Mouse (Mus musculus): ENCODE data around the gene Cd70. TPM values are rescaled to one million over a fixed set of nuclear protein-coding genes. Genes with fewer than 3 reads are reported as not detected.

Gene Cd70
- under 1 TPM in 1 of 2 experiments, not detected in 1; 0.48 TPM for total RNA-seq (2021)
- long read RNA-seq, experiment 1: 0 reads
- long read RNA-seq, experiment 2: 0 reads

DNA sequence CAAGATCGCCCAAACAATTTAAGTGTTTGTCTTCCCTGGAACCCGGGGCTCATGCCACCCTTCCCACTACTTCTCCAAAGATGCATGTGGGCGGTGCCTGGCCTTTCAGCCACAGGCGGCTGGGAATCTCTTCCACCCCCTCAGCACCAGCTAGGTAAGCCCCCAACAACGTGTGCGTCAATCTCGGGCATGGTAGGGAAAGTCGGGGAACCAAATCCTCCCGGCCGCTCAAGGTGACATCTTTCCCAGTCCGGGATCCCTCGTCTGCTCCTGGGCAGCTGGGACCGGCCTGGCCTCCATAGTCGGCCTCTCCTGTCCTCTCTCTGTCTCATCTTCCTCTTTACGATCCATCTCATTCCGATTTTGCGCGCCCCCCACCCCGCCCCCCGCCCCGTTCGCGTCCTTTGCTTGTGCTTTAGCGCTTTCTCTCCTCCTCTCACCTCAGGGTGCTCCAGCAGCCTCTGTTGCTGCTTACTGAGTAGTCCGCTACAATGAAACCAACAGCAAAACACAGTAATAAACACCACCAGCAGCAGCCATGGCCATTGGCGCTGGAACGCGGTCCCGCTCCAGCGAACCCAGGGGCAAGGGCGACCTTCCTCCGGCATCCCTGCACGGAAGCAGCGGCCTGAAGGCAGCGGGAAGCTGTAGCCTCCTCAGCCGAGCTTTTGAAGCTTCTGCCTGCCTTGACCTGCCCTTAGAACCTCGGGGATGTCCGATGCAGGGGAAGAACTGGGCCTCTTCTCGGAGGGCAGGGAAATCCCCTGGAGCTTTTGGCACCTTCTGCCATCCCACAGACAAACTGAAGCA, at the start of gene Cd70:
Gene Cd70, minus strand, starts transcription at position 784 of the 810 bp plus-strand sequence.
- peak in 1 of 2 experiments; percentile 4 for DNase-seq (ENCODE audit: low spot score in 2 of 2)

- no peak for DNase-seq (ENCODE audit: low spot score in 2 of 2)
Observed at GRCm38 (mm10) chr17:57198252-57198651, 48.7 kb upstream of the Cd70 start.

GRCm38 (mm10) chr17:57195326-57196010, 45.9 kb upstream of the Cd70 start:
- no peak for DNase-seq (ENCODE audit: low spot score in 2 of 2)

- DNase-seq (ENCODE audit: low spot score in 2 of 2): no peak
Observed at GRCm38 (mm10) chr17:57194771-57195170, 45.2 kb upstream of the Cd70 start.

DNA sequence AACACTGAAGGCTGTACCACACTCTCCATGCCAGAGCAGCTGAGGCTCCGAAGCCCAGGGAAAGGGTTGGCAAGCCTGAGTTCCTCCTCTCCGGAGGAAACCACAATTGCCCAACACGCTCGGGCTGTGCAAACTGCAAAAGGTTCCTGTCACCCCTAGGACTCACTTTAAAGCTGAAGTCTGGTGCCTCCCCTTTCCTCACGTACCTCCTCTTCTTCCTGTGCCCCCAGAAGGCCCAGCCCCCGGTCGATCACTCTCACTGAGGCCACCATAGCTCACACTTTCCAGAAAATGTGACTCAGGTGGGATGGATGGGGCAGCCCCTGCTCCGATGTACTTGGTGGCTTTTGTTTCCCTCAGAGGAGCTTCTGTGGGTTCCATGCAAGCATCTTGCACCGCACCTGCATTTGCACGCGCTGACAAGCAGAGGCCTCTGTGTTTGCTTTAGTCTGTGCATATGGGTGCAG, 44.5 kb upstream of the Cd70 start, which contains the start of gene Tnfsf14:
Gene Tnfsf14, minus strand, starts transcription at position 137 of the 467 bp plus-strand sequence.
- no peak for DNase-seq (ENCODE audit: low spot score in 2 of 2)

DNA sequence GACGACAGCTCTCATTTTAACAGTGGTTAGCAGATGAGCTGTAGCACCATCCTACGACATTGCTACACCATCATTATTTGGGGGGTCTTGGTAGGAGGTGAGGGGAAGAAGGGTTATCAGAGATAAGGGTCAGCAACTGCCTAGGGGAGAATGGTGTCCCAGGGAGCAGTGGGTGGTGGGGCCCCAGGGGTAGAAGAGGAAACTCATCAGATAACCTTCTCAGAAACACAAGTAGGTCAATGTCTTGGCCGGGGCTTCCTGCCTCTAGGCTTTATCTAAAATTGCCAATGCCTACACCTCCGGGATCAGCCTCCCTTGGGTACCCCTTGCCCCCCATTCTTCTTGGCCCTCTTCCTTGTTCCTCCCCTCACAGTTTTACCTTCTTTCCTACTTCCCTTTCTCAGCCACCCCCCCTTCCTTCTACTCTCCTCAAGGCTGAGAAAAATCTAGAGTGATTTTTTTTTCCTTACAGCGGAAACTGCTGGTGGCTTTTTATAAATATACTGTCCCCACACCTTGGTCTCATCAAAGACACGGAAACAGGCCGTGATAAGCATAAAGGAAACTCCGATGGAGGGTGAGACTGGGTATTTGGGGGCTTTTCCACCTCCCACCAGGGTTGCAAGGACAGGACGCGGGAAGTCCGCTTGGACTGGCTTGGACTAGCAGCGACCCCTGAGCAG, 39.1 kb upstream of the Cd70 start:
- DNase-seq (ENCODE audit: low spot score in 2 of 2): no peak

DNA sequence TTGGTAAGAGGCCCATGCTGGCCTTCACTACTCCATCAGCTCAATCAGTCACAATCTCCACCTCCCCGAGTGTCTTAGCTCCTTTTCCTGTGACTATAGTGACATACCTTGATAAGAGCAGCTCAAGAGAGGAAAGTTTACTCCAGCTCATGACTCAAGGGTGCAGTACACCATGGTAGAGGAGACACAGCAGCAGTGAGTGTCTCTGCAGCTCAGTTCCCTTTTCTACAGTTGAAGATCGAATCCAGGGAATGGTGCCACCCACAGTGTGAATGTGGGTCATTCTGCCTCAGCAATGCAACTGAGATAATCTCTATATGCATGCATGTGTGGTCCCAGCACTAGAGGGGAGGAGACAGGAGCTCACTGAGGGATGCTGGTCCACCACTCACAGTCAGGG, 36.1 kb upstream of the Cd70 start:
- no peak for DNase-seq (ENCODE audit: low spot score in 2 of 2)

GRCm38 (mm10) chr17:57182871-57183270, 33.3 kb upstream of the Cd70 start:
- no peak for DNase-seq (ENCODE audit: low spot score in 2 of 2)

GRCm38 (mm10) chr17:57180363-57180762, 30.8 kb upstream of the Cd70 start:
- no peak for DNase-seq (ENCODE audit: low spot score in 2 of 2)

- DNase-seq (ENCODE audit: low spot score in 2 of 2): no peak
Observed at GRCm38 (mm10) chr17:57173351-57173750, 23.8 kb upstream of the Cd70 start.

GRCm38 (mm10) chr17:57172378-57172777, 22.8 kb upstream of the Cd70 start:
- DNase-seq (ENCODE audit: low spot score in 2 of 2): no peak

GRCm38 (mm10) chr17:57170616-57171260, 21.2 kb upstream of the Cd70 start:
- no peak for DNase-seq (ENCODE audit: low spot score in 2 of 2)

DNA sequence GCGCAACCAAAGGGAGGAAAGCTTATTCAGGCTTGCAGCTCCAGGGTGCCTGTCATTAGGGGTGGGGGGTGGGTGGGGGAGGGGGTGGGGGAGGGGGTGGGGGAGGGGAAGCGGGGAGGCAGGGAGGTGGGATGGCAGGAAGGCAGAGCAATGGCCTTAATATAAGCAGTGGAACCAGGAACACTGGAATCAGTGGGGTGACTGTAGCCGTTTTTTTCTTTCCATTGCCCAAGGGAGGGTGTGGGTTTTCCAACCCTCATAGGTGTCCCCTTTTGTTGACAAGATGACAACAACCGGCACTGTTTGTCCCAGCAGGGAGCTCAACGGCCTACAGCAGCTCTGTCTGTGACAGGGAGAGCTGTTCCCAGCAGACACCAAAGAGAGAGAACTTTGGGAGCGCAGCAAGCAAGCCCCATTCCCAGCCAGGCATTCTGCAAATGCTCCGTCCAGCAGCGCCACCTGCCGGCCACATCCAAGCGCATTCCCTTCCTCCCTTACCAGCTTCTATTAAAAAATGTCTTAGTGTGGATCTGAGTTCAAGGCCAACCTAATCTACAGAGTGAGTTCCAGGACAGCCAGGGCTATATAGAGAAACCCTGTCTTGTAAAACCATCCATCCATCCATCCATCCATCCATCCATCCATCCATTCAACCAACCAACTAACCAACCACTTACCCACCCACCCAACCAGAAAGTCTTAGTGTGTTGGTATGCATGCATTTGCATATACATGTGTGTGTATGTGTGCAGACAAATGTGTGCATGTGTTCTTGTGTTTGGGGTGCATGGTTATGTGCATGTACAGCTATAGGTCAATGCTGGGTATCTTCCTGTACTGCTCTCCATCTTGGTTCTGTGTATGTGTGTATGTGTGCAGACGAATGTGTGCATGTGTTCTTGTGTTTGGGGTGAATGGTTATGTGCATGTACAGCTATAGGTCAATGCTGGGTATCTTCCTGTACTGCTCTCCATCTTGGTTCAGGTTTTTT, 17.5 kb upstream of the Cd70 start:
- DNase-seq (ENCODE audit: low spot score in 2 of 2): peak; percentile 80 to 88

DNA sequence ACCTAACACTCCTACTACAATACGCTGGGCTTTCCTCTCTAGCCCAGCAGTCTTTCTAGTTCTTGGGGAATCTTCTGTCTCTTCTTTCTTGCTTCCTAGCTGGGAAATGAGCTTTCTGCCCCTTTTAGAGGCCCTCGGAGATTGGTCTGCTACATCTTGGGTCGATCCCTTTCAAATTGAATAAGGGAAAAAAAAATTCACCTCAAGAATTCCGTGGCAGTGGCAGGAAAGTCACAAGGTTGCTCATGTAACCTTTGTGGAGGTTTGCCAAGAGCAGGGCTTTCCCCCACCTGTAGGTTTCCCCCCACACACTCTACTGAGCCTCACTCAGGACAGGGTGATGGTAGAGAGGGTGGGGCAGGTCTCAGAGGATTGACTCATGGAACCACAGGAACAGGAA, 4.2 kb upstream of the Cd70 start:
- no peak for DNase-seq (ENCODE audit: low spot score in 2 of 2)

- no peak for DNase-seq (ENCODE audit: low spot score in 2 of 2)
Observed at GRCm38 (mm10) chr17:57153006-57153405, 3.4 kb upstream of the Cd70 start.

- DNase-seq (ENCODE audit: low spot score in 2 of 2): no peak
Observed at GRCm38 (mm10) chr17:57148343-57148742, 1.2 kb downstream of the Cd70 start.

GRCm38 (mm10) chr17:57145115-57145514, 4.5 kb downstream of the Cd70 start:
- no peak for DNase-seq (ENCODE audit: low spot score in 2 of 2)

DNA sequence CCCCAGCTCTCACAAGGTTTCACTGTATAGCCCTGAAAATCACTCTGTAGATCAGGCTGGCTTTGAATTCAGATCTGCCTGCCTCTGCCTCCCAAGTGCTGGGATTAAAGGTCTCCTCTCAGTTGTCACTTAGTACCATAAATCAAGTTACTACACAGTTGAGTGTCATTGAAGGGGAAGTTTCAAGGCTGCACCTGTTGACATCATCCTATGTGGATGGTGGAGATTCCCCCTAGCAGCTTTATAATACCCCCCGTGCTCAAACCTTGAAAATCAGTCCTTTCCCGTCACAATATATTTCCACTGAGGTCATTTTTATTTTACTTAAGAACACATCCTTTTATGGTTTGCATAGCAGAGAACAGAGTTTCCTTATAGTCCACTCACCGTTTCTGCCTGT, 5.9 kb downstream of the Cd70 start:
- no peak for DNase-seq (ENCODE audit: low spot score in 2 of 2)

- DNase-seq (ENCODE audit: low spot score in 2 of 2): no peak
Observed at GRCm38 (mm10) chr17:57139708-57140107, 9.9 kb downstream of the Cd70 start.

DNA sequence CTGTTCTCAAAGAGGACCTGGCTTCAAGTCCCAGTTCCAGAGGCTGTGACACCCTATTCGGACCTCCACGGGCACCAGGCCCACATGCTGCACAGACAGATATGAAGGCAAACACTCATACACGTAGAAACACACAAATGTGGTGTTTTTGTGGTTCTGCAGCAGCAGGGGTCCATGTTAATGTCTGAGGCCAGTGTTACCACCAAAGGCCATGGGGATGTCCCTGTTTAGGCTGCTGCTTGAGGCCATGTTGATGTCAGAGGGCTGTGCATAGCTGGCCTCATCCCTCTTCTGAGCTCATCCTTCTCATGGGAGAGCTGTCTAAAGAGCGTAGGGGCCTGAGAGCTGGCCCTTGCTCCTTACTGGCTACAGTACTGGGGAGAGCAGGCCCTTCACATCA, 10.9 kb downstream of the Cd70 start:
- no peak for DNase-seq (ENCODE audit: low spot score in 2 of 2)
